Mouse (Mus musculus) c-Kit-positive CD71-positive TER-119-positive erythroid progenitor cells, embryonic 14.5 days (primary cell): ENCODE measurements around the gene Foxp1.

Source experiments
- DNase-seq: peaks from one replicate; pipeline ENCODE4 v3.0.0-alpha.2; 2013; ENCODE audit warnings: low spot score

The Foxp1 gene

GRCm38 (mm10) chr6:98948153-98949141, 574.1 kb downstream of the Foxp1 start:
- no peak for DNase-seq

GRCm38 (mm10) chr6:98947486-98948152, 574.9 kb downstream of the Foxp1 start:
- DNase-seq = no peak

GRCm38 (mm10) chr6:98946731-98947130, 575.8 kb downstream of the Foxp1 start:
- no peak for DNase-seq

GRCm38 (mm10) chr6:98945496-98946412, 576.8 kb downstream of the Foxp1 start:
- no peak for DNase-seq

GRCm38 (mm10) chr6:98938348-98938747, 584.2 kb downstream of the Foxp1 start:
- no peak for DNase-seq

GRCm38 (mm10) chr6:98937513-98937912, 585.0 kb downstream of the Foxp1 start:
- no peak for DNase-seq

GRCm38 (mm10) chr6:98936377-98936776, 586.1 kb downstream of the Foxp1 start:
- DNase-seq = no peak

- no peak for DNase-seq
Observed at GRCm38 (mm10) chr6:98935169-98935568, 587.4 kb downstream of the Foxp1 start.

GRCm38 (mm10) chr6:98934381-98934780, 588.1 kb downstream of the Foxp1 start:
- no peak for DNase-seq

GRCm38 (mm10) chr6:98933135-98933724, 589.3 kb downstream of the Foxp1 start:
- no peak for DNase-seq

GRCm38 (mm10) chr6:98931881-98932540, 590.5 kb downstream of the Foxp1 start:
- no peak for DNase-seq

GRCm38 (mm10) chr6:98930652-98931300, 591.7 kb downstream of the Foxp1 start:
- no peak for DNase-seq

- no peak for DNase-seq
Observed at GRCm38 (mm10) chr6:98928365-98928764, 594.2 kb downstream of the Foxp1 start.

- no peak for DNase-seq
Observed at GRCm38 (mm10) chr6:98901259-98901658, 621.3 kb downstream of the Foxp1 start.

- no peak for DNase-seq
Observed at GRCm38 (mm10) chr6:98878208-98878607, 644.3 kb downstream of the Foxp1 start.

GRCm38 (mm10) chr6:98876401-98876800, 646.1 kb downstream of the Foxp1 start:
- DNase-seq = no peak
